Mouse (Mus musculus): ENCODE results near the gene Adamts14. TPM values are rescaled to one million over a fixed set of nuclear protein-coding genes. Genes with fewer than 3 reads are reported as not detected.

Gene Adamts14
- polyA plus RNA-seq (2015; fragmentation: Nextera tagmentation; extraction: Ambion mirVana) = 1.4 and 2.3 TPM in 2 replicates

GRCm38 (mm10) chr10:61273081-61273843 is at the start of gene Adamts14:
TSS of gene Adamts14 (minus strand) at chr10:61273438.
- peaks cover 33% of the 10 kb centered on the region for H3K4me1 ChIP-seq (replicated peaks)
- H3K9me3 ChIP-seq (replicated peaks) = no peaks in the 10 kb centered on the region
- peak within 1 kb of the TSS; percentile 60 for H3K4me3 ChIP-seq
- H3K36me3 ChIP-seq = no peaks in the 10 kb centered on the region
- H3K27ac ChIP-seq = peak within 1 kb of the TSS; percentile 57
- H3K9ac ChIP-seq = peak within 1 kb of the TSS; percentile 72
- ATAC-seq (replicated peaks; ENCODE audit: insufficient number of reproducible peaks, insufficient read depth, low FRiP score, low read depth) = peak; percentile 61
- 0 out of 2 replicates have a peak, but pooled peaks cover 4% of the 10 kb centered on the region for H3K27me3 ChIP-seq
- peak within 1 kb of the TSS; percentile 97 for H3K4me2 ChIP-seq
- WGBS = 1% methylated on average over 58 of the region's 75 CpGs

- no peak overlapping the region for H3K27ac ChIP-seq
- 85% methylated on average over 3 of the region's 3 CpGs for WGBS
- no peak for ATAC-seq (replicated peaks; ENCODE audit: insufficient number of reproducible peaks, insufficient read depth, low FRiP score, low read depth)
- H3K9ac ChIP-seq = no peak overlapping the region
- peaks cover 13% of the 10 kb centered on the region for H3K4me1 ChIP-seq (replicated peaks)
- no peaks in the 10 kb centered on the region for H3K27me3 ChIP-seq
- no peaks in the 10 kb centered on the region for H3K9me3 ChIP-seq (replicated peaks)
- no peak overlapping the region for H3K4me3 ChIP-seq
- peaks cover 35% of the 10 kb centered on the region for H3K36me3 ChIP-seq
- H3K4me2 ChIP-seq = no peak overlapping the region
Measured at GRCm38 (mm10) chr10:61318527-61318926, 45.3 kb upstream of the Adamts14 start.

- H3K36me3 ChIP-seq = peaks cover 9% of the 10 kb centered on the region; the same call in 1 of the 2 replicates
- 70% methylated on average over 9 of the region's 9 CpGs for WGBS
- no peaks in the 10 kb centered on the region for H3K9me3 ChIP-seq (replicated peaks)
- H3K27ac ChIP-seq = no peak overlapping the region
- no peaks in the 10 kb centered on the region for H3K27me3 ChIP-seq
- no peak for ATAC-seq (replicated peaks; ENCODE audit: insufficient number of reproducible peaks, insufficient read depth, low FRiP score, low read depth)
- no peak overlapping the region for H3K4me3 ChIP-seq
- H3K4me1 ChIP-seq (replicated peaks) = peaks cover 28% of the 10 kb centered on the region
- no peak overlapping the region for H3K4me2 ChIP-seq
- no peak overlapping the region for H3K9ac ChIP-seq
Measured at GRCm38 (mm10) chr10:61315324-61315880, 42.2 kb upstream of the Adamts14 start.

- Histone ChIP-seq H3K36me3 (no peaks in the 10 kb centered on the region; the same call in 1 of the 2 replicates), H3K4me2 (no peak overlapping the region), H3K27ac (no peak overlapping the region), H3K9me3 (replicated peaks) (no peaks in the 10 kb centered on the region), H3K9ac (no peak overlapping the region), H3K4me3 (no peak overlapping the region), H3K27me3 (no peaks in the 10 kb centered on the region), H3K4me1 (replicated peaks) (peaks cover 28% of the 10 kb centered on the region)
- 27% methylated on average over 7 of the region's 7 CpGs for WGBS
- ATAC-seq (replicated peaks; ENCODE audit: insufficient number of reproducible peaks, insufficient read depth, low FRiP score, low read depth) = no peak
Measured at GRCm38 (mm10) chr10:61313750-61314149, 40.5 kb upstream of the Adamts14 start.

GRCm38 (mm10) chr10:61312754-61313153 is 39.5 kb upstream of the Adamts14 start:
- no peak overlapping the region for H3K4me3 ChIP-seq
- H3K27ac ChIP-seq = peak overlapping the region; percentile 87
- 45% methylated on average over 7 of the region's 7 CpGs for WGBS
- H3K9ac ChIP-seq = no peak overlapping the region
- no peaks in the 10 kb centered on the region for H3K9me3 ChIP-seq (replicated peaks)
- H3K4me2 ChIP-seq = no peak overlapping the region
- no peak; the same call in 1 of the 2 replicates for ATAC-seq (replicated peaks; ENCODE audit: insufficient number of reproducible peaks, insufficient read depth, low FRiP score, low read depth)
- H3K4me1 ChIP-seq (replicated peaks) = peaks cover 28% of the 10 kb centered on the region
- no peaks in the 10 kb centered on the region for H3K27me3 ChIP-seq
- H3K36me3 ChIP-seq = no peaks in the 10 kb centered on the region

GRCm38 (mm10) chr10:61312159-61312558 is 38.9 kb upstream of the Adamts14 start:
- peak; percentile 68 for ATAC-seq (replicated peaks; ENCODE audit: insufficient number of reproducible peaks, insufficient read depth, low FRiP score, low read depth)
- Histone ChIP-seq H3K9me3 (replicated peaks) (no peaks in the 10 kb centered on the region), H3K4me2 (no peak overlapping the region), H3K4me3 (no peak overlapping the region), H3K4me1 (replicated peaks) (peaks cover 28% of the 10 kb centered on the region), H3K36me3 (no peaks in the 10 kb centered on the region), H3K9ac (no peak overlapping the region), H3K27ac (peak overlapping the region; percentile 87), H3K27me3 (no peaks in the 10 kb centered on the region)
- WGBS = 39% methylated on average over 6 of the region's 6 CpGs

- H3K27ac ChIP-seq = no peak overlapping the region
- H3K9ac ChIP-seq = no peak overlapping the region
- no peak overlapping the region for H3K4me2 ChIP-seq
- H3K4me3 ChIP-seq = no peak overlapping the region
- 65% methylated on average over 12 of the region's 12 CpGs for WGBS
- H3K9me3 ChIP-seq (replicated peaks) = no peaks in the 10 kb centered on the region
- no peaks in the 10 kb centered on the region for H3K27me3 ChIP-seq
- H3K36me3 ChIP-seq = no peaks in the 10 kb centered on the region
- no peak for ATAC-seq (replicated peaks; ENCODE audit: insufficient number of reproducible peaks, insufficient read depth, low FRiP score, low read depth)
- H3K4me1 ChIP-seq (replicated peaks) = peaks cover 18% of the 10 kb centered on the region
Measured at GRCm38 (mm10) chr10:61308706-61309320, 35.6 kb upstream of the Adamts14 start.

GRCm38 (mm10) chr10:61305928-61306590 is 32.8 kb upstream of the Adamts14 start:
- Histone ChIP-seq H3K9ac (no peak overlapping the region), H3K4me3 (no peak overlapping the region), H3K36me3 (no peaks in the 10 kb centered on the region), H3K27ac (no peak overlapping the region), H3K27me3 (no peaks in the 10 kb centered on the region), H3K4me2 (no peak overlapping the region), H3K4me1 (replicated peaks) (no peaks in the 10 kb centered on the region), H3K9me3 (replicated peaks) (no peaks in the 10 kb centered on the region)
- 78% methylated on average over 13 of the region's 13 CpGs for WGBS
- no peak for ATAC-seq (replicated peaks; ENCODE audit: insufficient number of reproducible peaks, insufficient read depth, low FRiP score, low read depth)

GRCm38 (mm10) chr10:61304046-61304445 is 30.8 kb upstream of the Adamts14 start:
- Histone ChIP-seq H3K4me2 (no peak overlapping the region), H3K36me3 (no peaks in the 10 kb centered on the region), H3K4me3 (no peak overlapping the region), H3K9ac (no peak overlapping the region), H3K4me1 (replicated peaks) (no peaks in the 10 kb centered on the region), H3K9me3 (replicated peaks) (no peaks in the 10 kb centered on the region), H3K27ac (no peak overlapping the region), H3K27me3 (no peaks in the 10 kb centered on the region)
- ATAC-seq (replicated peaks; ENCODE audit: insufficient number of reproducible peaks, insufficient read depth, low FRiP score, low read depth) = no peak
- WGBS = 78% methylated on average over 6 of the region's 6 CpGs

GRCm38 (mm10) chr10:61300996-61301395 is 27.8 kb upstream of the Adamts14 start:
- WGBS = 53% methylated on average over 3 of the region's 3 CpGs
- H3K27me3 ChIP-seq = no peaks in the 10 kb centered on the region
- H3K4me1 ChIP-seq (replicated peaks) = peaks cover 12% of the 10 kb centered on the region
- no peaks in the 10 kb centered on the region for H3K36me3 ChIP-seq
- H3K4me2 ChIP-seq = no peak overlapping the region
- H3K4me3 ChIP-seq = no peak overlapping the region
- H3K9me3 ChIP-seq (replicated peaks) = no peaks in the 10 kb centered on the region
- no peak overlapping the region for H3K27ac ChIP-seq
- no peak for ATAC-seq (replicated peaks; ENCODE audit: insufficient number of reproducible peaks, insufficient read depth, low FRiP score, low read depth)
- no peak overlapping the region for H3K9ac ChIP-seq

- no peak for ATAC-seq (replicated peaks; ENCODE audit: insufficient number of reproducible peaks, insufficient read depth, low FRiP score, low read depth)
Measured at GRCm38 (mm10) chr10:61297477-61297876, 24.2 kb upstream of the Adamts14 start, which contains the start of gene Prf1. TSS of gene Prf1 (plus strand) at chr10:61297833.

More at GRCm38 (mm10) chr10:61297477-61297876, 24.2 kb upstream of the Adamts14 start, which contains the start of gene Prf1:
- Histone ChIP-seq H3K9me3 (replicated peaks) (no peaks in the 10 kb centered on the region), H3K9ac (no peak within 1 kb of the TSS), H3K4me1 (replicated peaks) (peaks cover 12% of the 10 kb centered on the region), H3K27ac (no peak within 1 kb of the TSS), H3K27me3 (no peaks in the 10 kb centered on the region), H3K36me3 (no peaks in the 10 kb centered on the region), H3K4me3 (no peak within 1 kb of the TSS), H3K4me2 (no peak within 1 kb of the TSS)
- 54% methylated on average over 7 of the region's 7 CpGs for WGBS
